Mouse (Mus musculus) layer of hippocampus, adult 18-20 months (tissue): ENCODE results near the gene Cobl. TPM values are rescaled to one million over a fixed set of nuclear protein-coding genes. Genes with fewer than 3 reads are reported as not detected.

ENCODE experiments used
- DNase-seq, 2 experiments: peaks; one replicate each; pipeline ENCODE4 v3.0.0; 2022; ENCODE audit warnings: low spot score in 2 of 2
- total RNA-seq, 2 experiments: library from RNA; stranded (reverse); gene quantifications; 2 replicates each; pipeline ENCODE4 v1.2.3; 2021

Gene Cobl
- total RNA-seq, 2 experiments from 2014 or later = 18.0 to 27.4 TPM

DNA sequence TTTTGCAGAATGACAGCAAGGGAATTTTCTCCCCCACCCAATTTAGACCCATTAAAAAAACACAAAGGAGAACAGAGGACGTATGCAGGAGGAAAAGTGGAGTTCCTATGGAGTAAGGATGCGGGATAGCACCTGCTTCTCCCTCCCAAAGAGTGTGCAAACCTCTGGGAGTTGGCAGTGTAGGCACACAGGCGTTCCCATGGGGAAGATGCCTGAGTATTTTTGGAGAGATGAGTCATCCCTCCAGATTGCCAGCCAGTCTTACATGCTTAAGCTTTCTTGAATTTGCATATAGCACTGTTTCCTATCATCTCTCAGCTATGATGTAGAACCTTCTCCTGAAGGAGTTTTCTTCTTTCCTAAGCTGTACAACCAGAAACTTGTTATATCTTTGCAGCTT is 70.6 kb downstream of the Cobl start:
- peak; percentile 63 to 82 for DNase-seq

DNA sequence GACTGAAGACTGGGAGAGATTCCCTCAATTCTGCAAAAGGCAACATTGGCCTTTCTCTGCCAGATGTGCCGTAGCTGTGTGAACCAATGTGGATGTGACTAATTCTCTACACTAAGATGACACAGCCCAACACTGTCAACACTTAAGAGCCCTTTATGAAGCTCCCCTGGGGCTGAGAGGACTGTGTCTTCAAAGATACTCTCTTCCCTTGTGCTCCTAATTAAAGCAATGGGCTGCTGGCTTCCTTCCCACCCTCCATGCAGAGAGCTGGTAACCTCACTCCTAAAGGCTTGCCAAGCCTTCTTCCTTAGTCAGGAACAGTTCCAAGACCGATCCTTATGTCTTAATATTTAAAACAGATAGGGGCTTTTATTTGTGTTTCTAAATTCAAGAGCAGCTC is 79.9 kb downstream of the Cobl start:
- peak; percentile 14 to 36 for DNase-seq

DNA sequence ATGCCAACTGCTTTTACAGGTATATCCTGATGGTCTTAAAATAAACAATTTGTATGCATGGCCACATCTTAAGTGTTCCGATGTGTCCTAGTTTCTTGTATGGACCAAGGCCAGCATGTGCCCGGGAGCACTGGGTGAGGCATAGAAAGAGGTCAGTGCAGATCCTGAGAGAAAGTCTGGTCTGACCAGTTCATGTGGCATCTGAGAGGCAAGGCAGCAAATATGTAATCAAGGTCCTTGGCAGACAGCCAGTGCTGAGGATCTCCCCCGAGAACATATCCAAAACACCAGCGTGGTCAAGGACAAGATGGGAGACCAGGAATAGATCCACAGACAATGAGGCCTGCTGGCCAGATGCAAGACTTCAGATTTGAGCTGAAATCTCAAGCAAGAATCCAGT is 81.8 kb downstream of the Cobl start:
- no peak for DNase-seq

DNA sequence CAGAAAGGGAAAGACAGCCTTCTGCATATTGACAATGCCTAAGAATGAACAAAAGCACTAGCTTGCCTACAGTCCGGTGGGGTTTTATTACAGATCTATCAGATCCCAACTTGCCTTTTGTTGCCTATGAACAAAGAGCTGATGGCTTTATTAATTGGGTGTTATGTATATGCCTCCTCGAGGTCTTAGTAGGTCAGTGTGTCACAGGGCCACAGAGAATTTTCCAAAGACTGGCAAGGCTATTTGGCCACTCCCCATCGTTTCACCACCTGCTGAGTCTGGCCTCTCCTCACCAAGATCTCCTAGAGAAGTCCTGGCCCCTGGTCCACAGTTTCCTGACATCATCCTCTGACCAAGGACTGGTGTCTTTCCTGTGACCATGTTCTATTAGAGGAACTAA is 83.7 kb downstream of the Cobl start:
- DNase-seq = no peak

GRCm38 (mm10) chr11:12376628-12377027 is 88.1 kb downstream of the Cobl start:
- no peak for DNase-seq

GRCm38 (mm10) chr11:12373106-12374098 is 91.4 kb downstream of the Cobl start:
- DNase-seq = peak; percentile 75 to 95

DNA sequence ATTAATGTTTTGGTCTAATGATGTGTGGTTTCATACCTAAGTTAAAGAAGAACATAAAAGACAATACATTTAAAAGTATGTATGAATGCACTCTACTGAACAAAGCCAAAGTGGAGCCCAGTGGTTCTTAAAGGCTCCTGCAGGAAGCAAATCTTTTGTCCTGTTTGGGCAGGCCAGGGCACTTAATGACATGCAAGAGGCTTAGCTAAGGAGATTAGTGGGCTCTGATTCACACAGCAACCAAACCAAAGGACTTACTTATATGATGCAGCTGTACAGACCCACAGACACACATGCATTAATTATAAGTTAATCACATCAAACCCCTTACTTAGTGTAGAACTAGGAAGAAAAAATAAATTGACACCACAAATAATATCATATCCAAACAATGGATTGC is 93.8 kb downstream of the Cobl start:
- DNase-seq = no peak

GRCm38 (mm10) chr11:12367426-12368178 is 97.2 kb downstream of the Cobl start:
- DNase-seq = no peak

DNA sequence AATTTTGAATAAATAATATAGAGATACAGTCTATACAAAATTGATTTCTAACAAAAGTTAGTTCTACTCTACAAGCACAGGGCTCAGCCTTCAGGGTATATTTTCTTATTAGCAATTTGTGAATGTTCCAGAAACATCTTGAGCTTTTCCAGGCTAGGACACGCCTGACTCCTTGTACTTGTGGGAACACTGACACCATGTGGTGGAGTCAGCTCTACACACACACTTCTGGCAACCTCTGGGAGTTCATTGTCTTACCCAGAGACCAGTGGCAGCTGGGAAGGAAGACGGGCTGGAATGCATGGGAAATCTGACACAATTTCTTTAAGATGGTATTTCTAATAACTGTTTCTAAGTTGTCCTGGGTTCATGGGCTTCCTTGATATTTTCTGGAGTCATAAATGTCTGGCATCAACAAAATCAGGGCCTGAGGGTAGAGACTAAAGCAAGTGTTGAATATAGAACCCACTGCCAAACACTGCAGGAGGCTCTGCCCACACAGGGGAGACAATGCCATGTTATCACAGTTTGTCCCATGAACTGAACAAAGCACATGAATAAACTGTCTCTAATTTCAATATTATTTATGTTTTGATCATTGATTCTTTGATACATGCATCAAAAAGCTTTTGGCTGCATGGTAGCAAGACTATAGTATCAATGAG is 105.3 kb downstream of the Cobl start:
- DNase-seq = peak; percentile 44 to 82

DNA sequence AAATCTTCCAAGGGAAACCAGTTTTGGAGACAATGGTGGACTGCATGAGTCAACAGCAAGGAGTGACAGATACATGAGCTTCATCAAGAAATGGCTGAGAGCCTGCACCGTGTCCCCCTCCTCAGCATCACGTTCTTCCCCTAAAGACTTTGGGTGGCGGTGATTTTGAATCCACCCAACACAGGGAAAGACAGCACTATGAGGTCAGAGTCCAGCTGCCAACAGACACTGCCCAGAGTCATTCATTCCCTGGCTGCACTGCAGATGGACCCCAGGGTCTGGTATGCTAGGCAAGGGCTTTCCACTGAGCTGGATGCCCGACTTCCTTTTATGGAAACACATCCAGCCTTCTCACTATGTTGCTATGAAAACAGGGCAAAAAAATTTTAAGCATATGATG is 106.2 kb downstream of the Cobl start:
- DNase-seq = no peak

DNA sequence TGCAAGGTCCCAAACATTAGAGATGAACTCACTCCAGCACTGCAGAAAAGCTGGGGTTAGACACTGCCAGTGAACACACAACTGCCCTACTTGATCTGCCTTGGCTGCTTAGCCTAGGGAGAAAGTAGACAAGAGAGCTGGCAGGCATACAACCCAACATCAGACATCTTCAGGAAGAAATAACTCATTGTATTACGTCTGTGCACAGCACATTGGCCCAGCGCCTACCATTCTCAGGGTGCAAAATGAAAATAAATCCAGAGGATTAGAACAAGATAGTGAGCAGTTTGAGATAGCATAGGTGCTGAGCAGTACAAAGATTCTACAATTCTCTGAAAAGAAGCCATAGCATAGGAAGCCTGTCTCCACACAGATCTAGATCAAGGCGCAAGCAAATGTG is 109.1 kb downstream of the Cobl start:
- DNase-seq = no peak

- no peak for DNase-seq
Measured at GRCm38 (mm10) chr11:12350986-12351546, 113.7 kb downstream of the Cobl start.

DNA sequence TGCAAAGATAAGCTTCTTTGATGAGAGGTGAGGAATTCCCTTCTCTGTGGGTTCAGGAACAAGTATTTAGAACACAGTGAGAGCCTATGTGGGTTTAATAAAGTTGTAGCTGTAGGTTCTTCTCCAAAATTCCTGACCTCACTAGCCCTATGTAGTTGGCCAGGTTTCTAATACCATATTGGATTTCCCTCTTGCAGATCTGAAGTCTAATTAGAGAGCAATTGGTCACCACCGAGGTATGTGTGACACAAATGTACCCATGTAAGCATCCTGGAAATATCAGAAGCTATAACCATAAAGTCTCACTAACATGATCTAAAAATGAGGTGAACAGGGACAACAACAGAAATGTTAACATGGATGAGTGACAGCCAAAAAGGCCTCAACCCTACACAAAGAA is 114.7 kb downstream of the Cobl start:
- DNase-seq = no peak

DNA sequence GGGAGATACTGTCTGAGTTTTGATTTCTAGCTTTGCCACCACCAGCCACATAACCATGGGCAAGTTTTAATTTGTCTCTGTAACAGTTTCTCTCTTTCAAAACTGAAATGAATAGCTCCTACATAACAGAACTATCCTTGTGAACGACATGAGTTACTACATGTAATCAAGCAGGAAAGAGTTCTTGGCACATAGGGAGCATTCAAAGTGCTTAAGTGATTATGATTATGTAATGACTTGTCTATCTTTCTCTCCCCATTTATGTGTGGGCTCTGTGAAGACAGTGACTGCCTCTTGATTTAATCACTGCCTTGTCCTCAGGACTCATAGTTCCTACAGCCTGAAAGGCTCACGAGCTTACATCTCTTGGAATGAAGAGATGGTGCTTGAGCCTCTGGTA is 118.3 kb downstream of the Cobl start:
- no peak for DNase-seq

DNA sequence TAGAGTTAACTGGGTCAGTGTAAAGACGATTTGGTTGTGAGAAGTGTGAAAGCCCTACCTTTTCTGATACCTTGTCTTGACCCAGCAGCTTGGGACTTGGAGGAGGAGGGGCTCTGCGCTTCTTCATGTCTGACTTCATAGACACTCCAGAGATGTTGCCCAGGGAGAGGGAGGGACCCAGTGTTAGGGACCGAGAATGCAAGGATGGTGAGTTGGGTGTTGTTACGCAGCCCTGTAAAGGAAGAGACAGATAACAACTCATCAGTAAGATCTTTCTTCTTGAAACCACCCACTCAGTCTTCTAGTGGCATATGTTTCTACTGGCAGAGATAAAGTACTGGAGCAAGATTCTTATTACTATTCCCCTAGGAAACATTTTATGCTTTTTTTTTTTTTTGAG is 121.1 kb downstream of the Cobl start:
- DNase-seq = peak in 1 of 2 experiments; percentile 55

GRCm38 (mm10) chr11:12340697-12341096 is 124.1 kb downstream of the Cobl start:
- no peak for DNase-seq

DNA sequence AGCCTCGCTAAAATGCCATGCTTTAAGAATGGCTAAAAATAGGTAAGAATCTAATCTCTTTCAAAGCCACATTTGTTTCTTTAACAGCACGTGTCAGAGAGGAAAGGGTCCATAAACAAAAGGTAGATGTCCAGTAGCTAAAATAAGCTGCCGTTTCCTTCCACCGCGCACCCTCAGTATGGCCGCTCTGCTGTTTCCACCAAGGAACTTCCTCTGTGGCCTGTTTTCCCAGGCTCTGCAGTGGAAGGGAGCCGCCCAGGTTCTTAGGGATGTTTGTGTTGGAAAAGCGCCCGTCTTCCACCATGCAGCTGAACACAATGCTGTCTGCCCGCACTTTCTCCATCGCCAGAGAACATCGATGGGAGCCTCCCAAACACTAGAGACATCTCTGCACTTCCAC is 128.6 kb downstream of the Cobl start:
- DNase-seq = no peak

- peak in 1 of 2 experiments; percentile 65 for DNase-seq
Measured at GRCm38 (mm10) chr11:12331997-12332396, 132.8 kb downstream of the Cobl start.

DNA sequence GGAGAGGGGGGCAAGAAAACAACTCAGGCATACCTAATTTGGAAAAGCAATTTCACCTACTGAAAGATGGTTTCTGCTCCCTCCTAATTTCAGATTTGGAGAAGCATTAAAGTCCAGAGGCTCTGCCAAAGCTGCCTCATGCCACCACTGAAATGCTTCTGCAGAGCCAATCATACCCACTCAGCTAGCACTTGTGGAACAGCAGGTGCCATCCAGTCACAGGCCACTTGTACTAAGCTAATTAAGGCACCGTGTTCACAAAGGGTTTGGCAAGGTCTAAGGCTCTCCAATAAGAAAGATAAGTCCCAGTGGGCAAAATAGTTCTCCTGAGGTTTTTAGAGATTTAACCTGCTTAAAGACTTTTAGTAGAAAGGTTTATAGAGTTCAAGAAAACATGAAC is 143.3 kb downstream of the Cobl start:
- DNase-seq = no peak

DNA sequence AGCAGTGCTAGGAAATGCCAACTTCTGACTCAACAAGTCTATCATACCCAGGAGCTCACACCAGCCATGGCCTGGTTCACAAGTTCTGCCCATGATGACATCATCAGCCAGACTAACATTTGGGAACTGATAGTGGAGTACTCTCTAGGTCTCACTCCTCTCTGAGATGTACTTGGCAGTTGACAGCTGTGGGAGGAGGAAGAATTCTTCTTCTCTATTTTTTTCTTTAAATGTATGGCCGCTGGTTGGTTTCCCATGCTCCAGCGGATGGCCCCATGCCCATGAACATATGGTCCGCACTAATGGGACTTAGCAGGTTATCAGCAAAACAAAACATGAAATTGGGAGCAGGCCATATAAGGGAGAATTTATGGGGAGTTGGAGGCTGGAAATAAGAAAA is 145.4 kb downstream of the Cobl start:
- DNase-seq = no peak

DNA sequence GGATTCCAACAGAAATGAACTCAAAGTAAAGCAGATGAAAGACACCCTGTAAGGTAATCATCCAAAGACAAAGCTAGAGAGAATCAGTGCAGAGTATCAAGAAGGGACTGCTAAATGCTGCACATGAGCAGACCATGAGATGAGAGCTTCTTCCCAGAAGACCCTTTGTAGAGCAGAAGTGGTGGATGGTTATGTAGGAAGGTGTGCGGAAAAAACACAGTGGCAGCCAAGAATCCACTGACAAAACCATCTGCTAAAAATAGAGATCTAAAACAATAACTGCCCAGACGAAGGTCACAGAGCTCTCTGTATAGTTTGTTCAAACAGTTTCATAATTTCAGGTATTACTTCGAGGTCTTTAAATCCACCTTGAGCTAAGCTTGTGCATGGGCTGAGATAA is 149.1 kb downstream of the Cobl start:
- no peak for DNase-seq
